Mouse (Mus musculus) liver, embryonic 14.5 days (tissue): ENCODE results near the gene Rin1. TPM values are rescaled to one million over a fixed set of nuclear protein-coding genes. Genes with fewer than 3 reads are reported as not detected.

Experiments
- ATAC-seq: fragments of 200-750 bp; cut with Nextera tagmentation; 2 replicates; pipeline ENCODE4 v1.8.0; 2017; ENCODE audit warnings: moderate number of reproducible peaks, mild to moderate bottlenecking, moderate library complexity; ENCODE audit not compliant: insufficient read depth
- DNase-seq, 3 experiments: peaks; one replicate each; pipeline ENCODE4 v3.0.0-alpha.2; 2012 to 2013; ENCODE audit warnings: low read depth in 3 of 3, low spot score in 3 of 3
- H3K27ac ChIP-seq: fragments of 300-500 bp; sonication (generic); 2 replicates; pipeline ENCODE4 v1.5.1; 2014; ENCODE audit warnings: moderate library complexity, mild to moderate bottlenecking, control low read depth, inconsistent platforms
- H3K27me3 ChIP-seq: fragments of 300-500 bp; sonication (generic); 2 replicates; pipeline ENCODE4 v1.6.1; 2014; ENCODE audit warnings: mild to moderate bottlenecking, low read length, moderate library complexity; ENCODE audit not compliant: control insufficient read depth, insufficient read depth
- H3K36me3 ChIP-seq: fragments of 300-500 bp; sonication (generic); replicated peaks from 2 replicates; pipeline ENCODE4 v1.6.1; 2014; ENCODE audit warnings: low read depth; ENCODE audit not compliant: control insufficient read depth, insufficient read depth
- H3K4me1 ChIP-seq, 2 experiments: fragments of 200-500 bp in 1 of 2; fragments of 300-500 bp in 1 of 2; sonication (generic) in 1 of 2; replicated peaks; 2 replicates each; pipeline ENCODE4 v1.6.1; 2012 to 2014; ENCODE audit warnings: antibody characterized with exemption in 1 of 2, inconsistent platforms in 1 of 2, low read length in 1 of 2; ENCODE audit not compliant: control insufficient read depth in 2 of 2, insufficient read depth in 2 of 2
- H3K4me2 ChIP-seq: fragments of 300-500 bp; sonication (generic); 2 replicates; pipeline ENCODE4 v1.6.1; 2014; ENCODE audit warnings: low read depth, mild to moderate bottlenecking, control low read depth, moderate library complexity
- H3K4me3 ChIP-seq, 2 experiments: fragments of 200-500 bp in 1 of 2; fragments of 300-500 bp in 1 of 2; sonication (generic) in 1 of 2; 2 replicates each; pipeline ENCODE4 v1.5.1; 2012 to 2014; ENCODE audit warnings: low read depth in 2 of 2, low read length in 2 of 2, mild to moderate bottlenecking in 2 of 2, control low read depth in 1 of 2, inconsistent platforms in 1 of 2, moderate library complexity in 1 of 2; ENCODE audit not compliant: insufficient read depth in 1 of 2
- H3K9ac ChIP-seq: fragments of 300-500 bp; sonication (generic); replicated peaks from 2 replicates; pipeline ENCODE4 v1.6.1; 2014; ENCODE audit warnings: mild to moderate bottlenecking, control low read depth, moderate library complexity
- H3K9me3 ChIP-seq: fragments of 300-500 bp; sonication (generic); 2 replicates; pipeline ENCODE4 v1.6.1; 2016; ENCODE audit warnings: low read length, mixed read lengths; ENCODE audit not compliant: control insufficient read depth
- CTCF ChIP-seq: IDR thresholded peaks from 2 replicates; pipeline ENCODE4 v1.5.1; 2016; ENCODE audit warnings: antibody characterized with exemption, low read depth, control low read depth
- EP300 ChIP-seq: IDR thresholded peaks from 2 replicates; pipeline ENCODE4 v1.6.1; 2016; ENCODE audit warnings: antibody characterized with exemption, low read depth
- WGBS: fragments of 180-500 bp; shearing (Covaris S2); extraction: QIAGEN DNeasy Blood & Tissue Kit; methylation state at CpG from one replicate; pipeline ENCODE4 v1.1.7; 2014; ENCODE audit not compliant: insufficient replicate concordance; 5-methylcytosine and 5-hydroxymethylcytosine counted together
- polyA plus RNA-seq, 2 experiments: library from polyadenylated mRNA; depleted of rRNA in 1 of 2; stranded (reverse) in 1 of 2; unstranded in 1 of 2; fragments of >200 nt; fragmentation: Nextera tagmentation in 1 of 2; extraction: Ambion mirVana in 1 of 2; gene quantifications; 2 replicates each; pipeline versions ENCODE4 v1.2.1 to v1.2.3; 2012 to 2014

Gene Rin1
- polyA plus RNA-seq, 2 experiments, result 0.13 to 0.54 TPM

- H3K4me2 ChIP-seq, result no peak overlapping the region
- H3K9ac ChIP-seq, result no peak overlapping the region
- 77% methylated on average over 2 of the region's 2 CpGs for WGBS
- no peaks in the 10 kb centered on the region for H3K27me3 ChIP-seq
- H3K27ac ChIP-seq, result no peak overlapping the region
- no peak for TF ChIP-seq EP300
- no peak for TF ChIP-seq CTCF
- H3K36me3 ChIP-seq, result no peaks in the 10 kb centered on the region
- ATAC-seq (no peak), DNase-seq (no peak)
- H3K9me3 ChIP-seq, result no peaks in the 10 kb centered on the region
- H3K4me3 ChIP-seq, result no peak overlapping the region
- peaks cover 0 to 3% of the 10 kb centered on the region in 2 experiments; a peak in 1 of 4 replicates for H3K4me1 ChIP-seq
Measured at GRCm38 (mm10) chr19:5021416-5021815, 28.9 kb upstream of the Rin1 start.

GRCm38 (mm10) chr19:5023621-5024479 lies 26.4 kb upstream of the Rin1 start, which contains the start of gene Slc29a2:
Slc29a2 (plus strand) TSS chr19:5023860.
- Histone ChIP-seq H3K9ac (peak within 1 kb of the TSS; percentile 58), H3K27ac (no peak within 1 kb of the TSS; the same call in 1 of the 2 replicates), H3K4me1 (peaks cover 0 to 3% of the 10 kb centered on the region in 2 experiments; a peak in 1 of 4 replicates), H3K27me3 (no peaks in the 10 kb centered on the region), H3K36me3 (no peaks in the 10 kb centered on the region), H3K9me3 (no peaks in the 10 kb centered on the region), H3K4me2 (peak within 1 kb of the TSS; percentile 96), H3K4me3 (peak within 1 kb of the TSS; percentile 59 to 72)
- TF ChIP-seq CTCF, result no peak
- no peak for TF ChIP-seq EP300
- under 1% methylated on average over 62 of the region's 62 CpGs for WGBS
- peak; percentile 88 for ATAC-seq
- peak; percentile 68 to 70 (median 70) for DNase-seq

GRCm38 (mm10) chr19:5026111-5026510 lies 24.2 kb upstream of the Rin1 start:
- H3K9me3 ChIP-seq, result no peaks in the 10 kb centered on the region
- no peaks in the 10 kb centered on the region for H3K36me3 ChIP-seq
- 71% methylated on average over 8 of the region's 8 CpGs for WGBS
- H3K9ac ChIP-seq, result no peak overlapping the region
- peaks cover 0 to 3% of the 10 kb centered on the region in 2 experiments; a peak in 1 of 4 replicates for H3K4me1 ChIP-seq
- no peak overlapping the region for H3K4me2 ChIP-seq
- no peak overlapping the region for H3K4me3 ChIP-seq
- DNase-seq (no peak), ATAC-seq (no peak)
- H3K27me3 ChIP-seq, result no peaks in the 10 kb centered on the region
- H3K27ac ChIP-seq, result no peak overlapping the region
- TF ChIP-seq CTCF (no peak), EP300 (no peak)

GRCm38 (mm10) chr19:5032686-5033085 lies 17.6 kb upstream of the Rin1 start:
- no peaks in the 10 kb centered on the region for H3K36me3 ChIP-seq
- DNase-seq, result no peak
- no peak overlapping the region for H3K4me3 ChIP-seq
- no peaks in the 10 kb centered on the region for H3K27me3 ChIP-seq
- WGBS, result 69% methylated on average over 3 of the region's 3 CpGs
- ATAC-seq, result no peak
- no peak for TF ChIP-seq CTCF
- TF ChIP-seq EP300, result no peak
- H3K4me2 ChIP-seq, result no peak overlapping the region
- no peak overlapping the region for H3K27ac ChIP-seq
- H3K9ac ChIP-seq, result no peak overlapping the region
- H3K4me1 ChIP-seq, result no peaks in the 10 kb centered on the region; a peak in 1 of 4 replicates
- no peaks in the 10 kb centered on the region for H3K9me3 ChIP-seq

GRCm38 (mm10) chr19:5036577-5036976 lies 13.7 kb upstream of the Rin1 start:
- 68% methylated on average over 4 of the region's 4 CpGs for WGBS
- Histone ChIP-seq H3K4me2 (no peak overlapping the region), H3K9ac (no peak overlapping the region), H3K27me3 (no peaks in the 10 kb centered on the region), H3K27ac (no peak overlapping the region), H3K9me3 (no peaks in the 10 kb centered on the region), H3K36me3 (no peaks in the 10 kb centered on the region), H3K4me3 (no peak overlapping the region), H3K4me1 (peaks cover 12 to 14% of the 10 kb centered on the region in 2 experiments)
- TF ChIP-seq EP300, result no peak
- no peak for TF ChIP-seq CTCF
- ATAC-seq (no peak), DNase-seq (no peak)
